Mouse (Mus musculus) left cerebral cortex, adult 2 months (tissue): ENCODE measurements around the gene Greb1. TPM values are rescaled to one million over a fixed set of nuclear protein-coding genes. Genes with fewer than 3 reads are reported as not detected.

ENCODE experiments used
- DNase-seq, 2 experiments: peaks; one replicate each; pipeline ENCODE4 v3.0.0; 2021 to 2022; ENCODE audit warnings: low spot score in 2 of 2, mixed read lengths in 1 of 2; ENCODE audit errors: extremely low spot score in 1 of 2
- H3K27ac ChIP-seq: fragments of 200-600 bp; 2 replicates; pipeline ENCODE4 v1.8.1; 2022
- H3K4me3 ChIP-seq: fragments of 200-600 bp; 2 replicates; pipeline ENCODE4 v1.8.1; 2022
- CTCF ChIP-seq: fragments of 200-600 bp; IDR thresholded peaks from 2 replicates; pipeline ENCODE4 v1.8.1; 2022; ENCODE audit warnings: antibody characterized with exemption, mild to moderate bottlenecking, moderate library complexity
- intact Hi-C: fragments of 180-260 bp; cut with DNase I; formaldehyde crosslinking; loops from one replicate; pipeline ENCODE4 v1.15.1; 2025
- total RNA-seq, 2 experiments: library from RNA; stranded (reverse); gene quantifications; 2 replicates each; pipeline ENCODE4 v1.2.3; 2021

The Greb1 gene
- total RNA-seq, 2 experiments from 2014 or later = 0.96 to 0.97 TPM

GRCm38 (mm10) chr12:16753110-16753509 lies 47.6 kb downstream of the Greb1 start:
- H3K27ac ChIP-seq = no peak overlapping the region
- H3K4me3 ChIP-seq = no peak overlapping the region
- no peak for DNase-seq
- TF ChIP-seq CTCF = no peak
- intact Hi-C loops = loop anchor here (5.0 kb wide), 1 partner anchor 186 kb away; no protein-coding TSS in a partner anchor

GRCm38 (mm10) chr12:16752236-16752840 lies 48.3 kb downstream of the Greb1 start:
- Histone ChIP-seq H3K4me3 (no peak overlapping the region), H3K27ac (no peak overlapping the region)
- intact Hi-C loops = loop anchor here (5.0 kb wide), 1 partner anchor 185 kb away; no protein-coding TSS in a partner anchor
- no peak for TF ChIP-seq CTCF
- no peak for DNase-seq

- no peak for DNase-seq
- intact Hi-C loops = loop anchor here (5.0 kb wide), 1 partner anchor 184 kb away; no protein-coding TSS in a partner anchor
- H3K4me3 ChIP-seq = no peak overlapping the region
- H3K27ac ChIP-seq = no peak overlapping the region
- no peak for TF ChIP-seq CTCF
Observed at GRCm38 (mm10) chr12:16751609-16752008, 49.1 kb downstream of the Greb1 start.

- DNase-seq = no peak
- no peak for TF ChIP-seq CTCF
- Histone ChIP-seq H3K4me3 (no peak overlapping the region), H3K27ac (no peak overlapping the region)
- intact Hi-C loops = no loop called here
Observed at GRCm38 (mm10) chr12:16740059-16740458, 60.6 kb downstream of the Greb1 start.

GRCm38 (mm10) chr12:16737266-16737665 lies 63.4 kb downstream of the Greb1 start:
- Histone ChIP-seq H3K4me3 (no peak overlapping the region), H3K27ac (no peak overlapping the region)
- intact Hi-C loops = no loop called here
- DNase-seq = no peak
- no peak for TF ChIP-seq CTCF

- no peak for TF ChIP-seq CTCF
- Histone ChIP-seq H3K4me3 (no peak overlapping the region), H3K27ac (no peak overlapping the region)
- intact Hi-C loops = no loop called here
- DNase-seq = no peak
Observed at GRCm38 (mm10) chr12:16734698-16735097, 66.0 kb downstream of the Greb1 start.

- no peak; the same call in 1 of the 2 replicates for TF ChIP-seq CTCF
Observed at GRCm38 (mm10) chr12:16734009-16734408, 66.7 kb downstream of the Greb1 start.

GRCm38 (mm10) chr12:16731121-16731741 lies 69.5 kb downstream of the Greb1 start:
- no peak overlapping the region for H3K4me3 ChIP-seq
- TF ChIP-seq CTCF = no peak
- DNase-seq = no peak
- H3K27ac ChIP-seq = no peak overlapping the region
- intact Hi-C loops = no loop called here

More at GRCm38 (mm10) chr12:16734009-16734408, 66.7 kb downstream of the Greb1 start:
- no peak for DNase-seq
- Histone ChIP-seq H3K4me3 (no peak overlapping the region), H3K27ac (no peak overlapping the region)
- intact Hi-C loops = no loop called here

- Histone ChIP-seq H3K27ac (no peak overlapping the region), H3K4me3 (no peak overlapping the region)
- intact Hi-C loops = no loop called here
- no peak for DNase-seq
- TF ChIP-seq CTCF = no peak
Observed at GRCm38 (mm10) chr12:16730196-16730595, 70.5 kb downstream of the Greb1 start.

GRCm38 (mm10) chr12:16728221-16728620 lies 72.5 kb downstream of the Greb1 start:
- Histone ChIP-seq H3K4me3 (no peak overlapping the region), H3K27ac (no peak overlapping the region)
- intact Hi-C loops = no loop called here
- TF ChIP-seq CTCF = no peak
- no peak for DNase-seq

GRCm38 (mm10) chr12:16726229-16726628 lies 74.5 kb downstream of the Greb1 start:
- intact Hi-C loops = no loop called here
- TF ChIP-seq CTCF = no peak
- DNase-seq = no peak
- Histone ChIP-seq H3K27ac (no peak overlapping the region), H3K4me3 (no peak overlapping the region)

GRCm38 (mm10) chr12:16723601-16724000 lies 77.1 kb downstream of the Greb1 start:
- H3K27ac ChIP-seq = no peak overlapping the region
- no peak for DNase-seq
- TF ChIP-seq CTCF = no peak
- intact Hi-C loops = no loop called here
- H3K4me3 ChIP-seq = no peak overlapping the region
